Mouse (Mus musculus) ZHBTc4 (cell line): ENCODE data around the gene Wipf3.
A peak's percentile ranks its signal among the peaks of the same experiment; 100 is the strongest.

Source experiments
- DNase-seq: peaks from one replicate; pipeline ENCODE4 v3.0.0-alpha.2; 2011; ENCODE audit warnings: low read depth, low spot score

Gene Wipf3

DNA sequence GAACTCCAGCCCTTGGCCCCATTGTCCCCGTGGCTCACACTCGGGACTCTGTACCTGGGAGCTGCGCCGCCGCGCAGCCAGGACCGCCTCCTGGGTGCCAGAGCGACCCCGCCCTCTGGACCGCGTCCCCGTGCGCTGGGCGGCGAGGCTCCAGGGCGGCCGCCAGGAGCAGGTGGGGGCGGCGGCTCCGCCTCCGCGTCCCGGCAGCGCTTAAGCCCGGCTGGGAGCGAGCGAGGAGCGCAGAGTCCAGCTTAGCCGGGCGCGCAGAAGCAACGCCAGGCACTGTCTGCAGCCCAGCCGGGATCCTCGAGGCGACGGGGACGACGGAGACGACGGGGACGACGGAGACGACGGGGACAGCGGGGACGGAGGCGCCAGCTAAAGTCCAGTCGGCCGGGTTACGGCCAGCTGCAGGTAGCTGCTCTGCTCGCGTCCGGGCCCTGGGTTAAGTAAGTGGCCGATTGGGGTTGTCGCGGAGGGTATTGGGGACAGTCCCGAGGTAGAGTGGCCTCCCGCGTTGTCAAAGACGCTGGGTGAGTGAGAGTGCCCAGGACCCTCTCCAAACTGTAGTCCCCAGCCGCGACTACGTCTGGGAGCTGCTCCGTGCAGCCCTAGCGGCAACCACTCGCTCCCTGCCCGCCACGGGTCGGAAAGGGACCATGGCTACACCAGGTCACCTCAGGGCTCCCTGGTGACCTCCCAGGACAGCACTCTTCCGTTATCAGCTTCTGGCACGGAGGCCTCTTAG, at the start of gene Wipf3:
Gene Wipf3, plus strand, starts transcription at position 157 of the 748 bp plus-strand sequence.
- DNase-seq = peak; percentile 77

DNA sequence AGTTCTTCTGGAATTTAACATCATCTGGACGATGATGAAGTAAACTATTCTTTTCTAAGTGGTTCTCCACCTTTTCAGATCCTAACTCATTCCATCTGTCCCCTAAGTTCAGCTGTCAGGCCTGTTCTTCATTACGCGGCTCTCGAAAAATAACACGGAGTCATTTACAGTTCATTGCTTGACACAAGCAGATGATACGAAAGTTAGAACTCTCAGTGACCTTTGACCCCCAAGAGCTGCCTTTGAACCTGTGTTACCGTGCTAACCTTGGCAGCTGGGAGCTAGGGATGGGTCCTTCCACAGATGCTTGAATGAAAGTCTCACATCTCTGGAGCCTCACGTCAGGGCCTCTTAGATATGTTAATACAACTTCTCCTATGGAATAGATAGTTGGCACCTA, 46.8 kb upstream of the Wipf3 start:
- no peak for DNase-seq

DNA sequence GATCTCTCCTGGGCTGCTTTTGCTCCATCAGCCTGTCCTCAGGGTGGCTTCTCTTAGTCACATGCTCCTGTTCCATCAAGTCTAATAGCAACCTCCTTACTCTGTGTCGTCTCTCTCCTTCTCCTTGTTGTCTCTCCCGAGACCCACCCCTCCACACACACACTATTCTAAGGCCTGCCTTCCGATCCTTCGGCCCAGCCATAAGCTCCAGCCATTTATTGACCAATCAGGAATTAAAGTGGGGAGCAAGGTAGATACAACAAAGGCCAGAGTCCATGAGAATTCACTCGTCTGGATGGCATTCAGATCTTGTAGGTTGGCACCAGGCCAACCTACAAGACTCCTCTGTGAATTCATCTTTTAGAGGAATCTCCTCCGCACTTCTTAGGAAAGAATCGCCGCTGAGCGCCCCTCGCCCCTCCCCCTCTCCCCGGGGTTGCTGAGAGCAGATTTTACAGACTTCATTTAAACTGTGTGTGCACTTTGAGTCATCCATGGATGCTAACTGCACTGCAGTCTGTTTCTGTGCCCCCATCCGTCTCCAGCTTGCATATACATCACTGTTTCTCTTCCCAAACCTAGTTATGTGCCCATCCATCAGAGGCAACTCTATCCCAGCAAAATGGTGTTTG, 45.4 kb upstream of the Wipf3 start:
- DNase-seq = no peak

DNA sequence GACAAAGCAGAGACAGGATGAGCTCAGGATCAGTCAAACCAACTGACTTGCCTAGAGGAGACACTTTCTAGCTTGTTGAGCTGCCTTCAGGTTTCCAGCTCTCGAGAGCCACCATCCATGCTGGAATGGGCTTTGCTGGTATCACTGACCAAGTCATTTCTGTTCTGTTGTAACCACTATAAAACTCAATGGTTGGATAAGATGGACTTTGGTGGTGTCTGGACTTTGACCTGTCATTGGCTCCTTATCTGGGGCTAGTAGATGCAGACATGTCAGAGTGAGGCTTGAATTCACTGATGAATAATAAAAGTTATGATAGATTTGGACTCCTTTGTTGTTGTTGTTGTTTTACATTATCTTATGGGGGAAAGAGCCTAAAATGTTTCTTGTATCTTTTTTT, 44.6 kb upstream of the Wipf3 start:
- no peak for DNase-seq

DNA sequence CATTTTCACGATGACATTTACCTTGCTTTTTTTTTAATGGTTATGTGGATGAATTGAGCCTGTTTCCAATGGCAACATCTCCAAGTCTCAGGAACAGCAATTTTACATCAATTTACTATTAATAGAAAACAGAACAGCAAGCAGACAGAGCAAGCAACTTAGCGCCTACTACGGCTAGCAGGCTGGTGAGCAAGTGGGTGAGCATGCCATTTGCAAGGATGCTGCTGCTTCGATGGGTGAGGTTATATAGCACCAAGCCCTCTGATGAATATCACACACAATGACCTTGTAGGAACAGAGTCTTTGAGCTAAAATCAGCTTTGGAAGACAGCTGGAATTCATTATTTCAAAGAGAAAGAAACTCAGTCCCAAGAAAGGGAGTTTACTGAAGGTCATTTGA, 43.0 kb upstream of the Wipf3 start:
- no peak for DNase-seq

DNA sequence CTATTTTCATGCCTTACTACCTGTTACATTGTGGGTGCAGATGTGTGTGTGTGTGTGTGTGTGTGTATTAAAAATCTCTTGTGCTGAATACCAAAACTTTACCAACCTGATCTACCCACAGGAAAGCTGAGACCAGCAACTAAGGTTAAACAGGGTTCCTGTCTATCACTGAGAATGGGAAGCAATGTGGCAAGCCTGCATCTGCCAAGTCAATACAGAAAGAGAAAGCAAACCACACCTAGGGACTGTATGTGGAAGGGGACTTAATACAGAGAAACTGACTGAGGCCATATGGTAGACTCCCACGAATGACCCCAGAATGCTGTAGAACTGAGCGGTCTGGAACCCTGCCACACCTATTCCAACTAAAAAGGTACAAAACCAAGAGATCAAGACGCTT, 42.4 kb upstream of the Wipf3 start:
- no peak for DNase-seq

DNA sequence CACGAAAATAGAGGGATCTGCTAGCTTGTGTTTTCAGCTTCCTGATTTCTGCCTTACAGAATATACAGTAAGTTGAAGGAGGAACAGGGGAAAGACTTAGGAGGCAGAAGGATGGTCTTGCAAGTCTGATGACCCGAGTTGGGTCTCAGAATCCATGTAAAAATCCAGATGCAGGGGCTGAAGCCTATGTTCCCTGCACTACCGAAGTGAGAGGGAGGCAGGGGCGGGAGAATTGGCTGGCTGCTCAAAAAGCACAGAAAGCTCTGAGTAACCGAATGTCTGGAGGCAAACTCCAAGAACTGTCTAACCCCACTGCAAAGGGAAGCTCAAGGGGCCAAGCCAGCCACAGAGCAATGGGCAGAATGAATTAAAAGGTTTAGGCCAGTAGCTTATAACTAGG, 41.7 kb upstream of the Wipf3 start:
- DNase-seq = no peak

DNA sequence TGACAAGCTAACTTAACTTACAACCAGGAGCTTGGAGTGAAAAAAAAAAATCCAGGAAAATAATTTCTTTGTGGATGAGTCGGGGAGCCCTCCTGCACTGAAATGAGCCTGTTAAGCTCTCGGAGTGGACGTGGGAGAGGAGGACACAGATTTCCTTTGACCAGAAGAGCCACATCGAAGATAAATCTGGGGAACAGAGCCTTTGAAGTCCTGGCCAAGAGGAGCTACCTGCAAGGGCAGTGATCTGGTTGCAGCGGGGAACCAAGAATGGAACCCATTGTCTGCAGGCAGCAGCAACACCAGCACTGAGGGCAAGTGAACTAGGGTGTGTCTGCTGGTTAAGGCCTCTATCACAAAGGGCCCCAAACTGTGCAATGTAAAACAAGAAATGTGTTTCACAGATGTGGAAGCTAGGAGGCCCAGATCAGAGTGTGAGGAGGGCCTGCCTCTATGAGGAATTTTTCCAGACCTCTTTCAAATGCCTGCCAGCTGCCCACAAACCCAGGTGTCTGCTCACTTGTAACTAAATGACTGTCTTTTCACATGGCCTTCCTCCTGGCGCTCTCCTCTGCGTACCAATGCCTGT, 40.6 kb upstream of the Wipf3 start:
- peak; percentile 52 for DNase-seq

DNA sequence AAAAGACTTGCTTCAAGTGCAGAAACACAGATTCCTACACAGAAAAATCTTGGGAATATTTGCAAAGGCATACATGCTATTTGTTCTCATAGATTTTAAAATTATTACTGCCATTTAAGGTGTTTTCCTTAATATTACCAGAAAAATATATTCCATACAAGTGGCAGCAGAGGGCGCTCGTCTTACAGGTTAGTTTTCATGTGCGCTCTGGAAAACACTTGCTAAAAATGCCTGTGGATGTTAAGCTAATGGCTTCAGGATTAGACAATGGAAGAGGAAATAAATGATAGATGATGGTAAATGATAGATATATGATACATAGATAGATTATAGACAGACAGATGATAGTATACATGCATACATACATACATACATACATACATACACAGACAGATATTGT, 37.6 kb upstream of the Wipf3 start:
- peak; percentile 65 for DNase-seq

DNA sequence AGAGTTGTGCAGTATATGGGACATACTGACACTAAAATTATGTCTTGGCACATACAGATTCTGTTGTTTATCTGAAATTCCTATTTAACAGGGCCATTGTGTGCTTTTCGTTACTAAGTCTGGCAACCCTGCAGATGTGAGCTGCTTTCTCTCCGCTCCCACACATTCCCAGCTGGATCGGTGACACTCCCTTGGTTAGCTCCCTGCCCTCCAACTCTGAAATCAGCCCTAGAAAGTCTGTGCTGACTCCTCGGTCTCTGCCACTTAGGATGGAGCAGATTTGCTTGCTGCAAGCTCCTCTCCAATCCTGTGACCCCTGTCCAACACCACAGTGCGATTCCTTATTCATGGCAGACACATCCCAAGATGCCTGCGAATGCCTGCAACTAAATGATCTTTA, 35.5 kb upstream of the Wipf3 start:
- DNase-seq = no peak

DNA sequence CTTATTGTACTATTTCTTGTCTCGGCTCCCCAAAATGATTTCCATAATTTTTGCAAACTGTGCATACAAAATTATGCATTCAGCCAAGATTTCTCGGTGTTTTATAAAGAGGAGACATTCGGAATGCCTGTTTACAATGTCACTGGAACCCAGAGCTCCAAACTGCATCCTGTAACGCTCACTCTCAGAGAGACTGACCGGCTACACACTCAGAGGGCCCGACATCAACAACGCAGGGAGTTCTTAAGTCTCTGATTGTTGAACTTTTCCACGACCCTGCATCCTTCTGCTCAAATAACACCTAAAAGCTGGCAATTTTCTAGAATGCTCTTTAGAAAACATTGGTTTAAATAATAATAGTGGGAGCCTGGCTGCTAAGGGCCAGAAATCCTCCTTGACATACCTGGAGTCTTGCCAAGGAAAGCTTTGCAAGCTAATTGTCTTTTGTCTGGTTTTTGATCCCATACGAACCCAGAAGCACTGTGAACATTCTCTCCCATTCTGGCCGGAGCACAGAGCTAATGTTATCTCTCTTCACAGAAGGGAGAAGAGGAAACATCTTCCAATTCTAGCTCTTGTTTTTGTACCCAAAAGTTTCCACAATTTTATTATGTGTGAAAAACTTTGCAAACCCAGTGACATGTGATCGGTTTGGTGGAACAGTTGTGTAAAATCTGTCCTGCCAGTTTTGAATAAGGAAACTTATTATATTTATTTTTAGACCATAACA, 30.0 kb upstream of the Wipf3 start:
- DNase-seq = no peak

DNA sequence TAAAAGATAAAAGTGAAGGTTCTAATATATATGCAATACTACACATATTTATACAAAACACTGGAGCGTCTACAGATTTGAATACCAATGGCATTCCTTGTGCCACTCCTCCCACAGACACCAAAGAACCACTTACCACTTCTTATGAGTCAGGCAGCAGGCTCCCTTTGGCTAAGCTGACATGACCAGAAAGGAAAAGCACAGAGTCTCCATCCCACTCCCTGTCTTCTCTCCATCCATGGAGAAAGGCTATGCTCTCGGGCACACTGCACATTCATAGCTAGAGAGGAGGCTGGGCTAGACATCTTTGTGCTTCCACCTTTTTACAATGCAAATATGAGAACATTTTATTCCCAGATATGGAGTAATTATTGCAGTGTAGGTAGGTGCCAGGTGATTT, 27.9 kb upstream of the Wipf3 start:
- DNase-seq = no peak

DNA sequence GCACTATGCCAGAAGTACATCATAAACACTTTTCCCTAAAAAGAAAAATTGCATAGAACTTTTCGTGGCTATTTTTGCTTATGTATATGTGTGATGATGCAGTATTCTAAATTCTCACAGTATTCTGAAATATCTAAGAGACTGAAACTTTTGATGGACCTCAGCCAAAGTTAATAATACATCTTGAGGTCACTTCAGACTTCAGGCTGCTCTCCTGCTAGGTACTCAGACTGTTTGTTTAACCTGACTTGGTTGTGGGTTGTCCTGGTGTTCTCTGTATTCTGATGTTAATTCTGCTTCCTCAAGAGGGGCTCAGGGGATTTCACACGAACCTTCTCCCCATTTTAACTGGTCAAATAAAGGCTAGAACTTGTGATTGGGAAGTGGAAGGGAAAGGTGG, 24.5 kb upstream of the Wipf3 start:
- no peak for DNase-seq

DNA sequence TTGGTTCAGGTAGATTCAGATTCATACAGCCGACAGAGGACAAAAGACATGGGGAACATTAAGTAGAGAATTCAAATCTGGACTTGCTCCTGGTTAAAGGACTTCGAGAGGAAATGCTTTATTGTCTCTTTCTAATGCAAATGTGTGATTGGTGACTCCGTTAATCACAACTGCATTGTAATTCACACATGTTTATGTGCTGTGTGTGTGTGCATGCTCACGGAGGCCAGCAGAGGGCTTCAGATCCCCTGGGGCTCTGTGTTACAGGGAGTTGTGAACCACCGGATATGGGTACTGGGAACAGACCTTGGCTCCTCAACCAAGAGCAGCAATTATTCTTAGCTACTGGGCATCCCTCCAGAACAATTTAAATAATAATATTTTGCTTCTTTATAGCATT, 23.3 kb upstream of the Wipf3 start:
- peak; percentile 73 for DNase-seq

DNA sequence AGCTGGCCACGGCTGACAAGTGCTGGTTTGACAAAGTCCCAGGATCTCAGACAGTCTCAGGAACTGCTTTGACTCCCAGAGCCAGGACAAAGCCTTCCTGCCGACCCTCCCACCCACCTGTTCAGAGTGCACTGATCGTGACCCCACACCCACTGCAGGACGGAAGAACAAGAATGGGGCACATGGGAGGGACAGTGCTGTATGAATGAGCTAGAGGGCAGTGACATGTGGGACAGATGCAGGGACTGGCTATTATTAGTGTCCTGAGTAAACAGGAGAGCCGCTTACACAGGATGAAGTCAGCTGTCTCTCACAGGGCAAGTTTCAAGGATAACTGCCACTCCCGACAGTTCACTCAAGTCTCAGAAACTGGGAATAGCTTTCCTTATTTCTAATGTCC, 20.1 kb upstream of the Wipf3 start:
- DNase-seq = no peak

DNA sequence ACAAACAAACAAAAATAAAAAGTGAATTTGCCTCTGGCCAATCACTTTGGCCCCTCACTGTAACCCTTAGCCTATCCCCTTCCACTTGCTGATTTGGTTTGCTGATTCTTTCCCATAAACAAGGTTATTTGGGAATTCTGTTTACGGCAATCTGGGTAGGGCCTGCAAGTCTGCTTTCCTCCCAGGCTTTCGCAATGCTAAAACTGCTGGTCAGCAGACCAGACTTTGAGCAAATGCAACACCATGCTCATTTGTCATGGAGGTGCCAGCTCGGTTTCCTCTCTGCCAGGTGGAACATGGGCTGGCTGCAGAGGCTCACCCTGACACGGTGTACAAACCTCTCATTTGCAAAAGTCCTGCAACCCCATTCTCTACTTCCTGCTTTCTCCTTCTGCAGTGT, 19.0 kb upstream of the Wipf3 start:
- no peak for DNase-seq

DNA sequence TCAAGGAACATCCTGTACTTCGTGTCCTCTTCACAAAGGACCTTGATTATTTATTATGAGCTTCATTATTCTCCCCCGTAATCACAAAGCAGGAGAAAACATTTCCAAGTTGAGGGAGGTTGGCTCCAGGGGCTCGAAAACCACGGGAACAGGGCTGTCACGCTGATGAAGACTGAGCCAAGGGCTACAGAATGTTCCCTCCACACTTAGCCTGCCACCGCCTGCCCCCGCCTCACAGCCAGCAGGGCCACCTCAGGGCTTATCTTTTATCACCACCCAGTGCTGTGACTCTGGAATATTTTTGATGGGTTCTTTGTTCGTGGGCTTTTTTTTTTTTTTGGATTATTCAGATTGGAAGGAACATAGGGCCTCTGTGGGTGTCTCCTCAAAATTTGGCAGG, 17.8 kb upstream of the Wipf3 start:
- no peak for DNase-seq

DNA sequence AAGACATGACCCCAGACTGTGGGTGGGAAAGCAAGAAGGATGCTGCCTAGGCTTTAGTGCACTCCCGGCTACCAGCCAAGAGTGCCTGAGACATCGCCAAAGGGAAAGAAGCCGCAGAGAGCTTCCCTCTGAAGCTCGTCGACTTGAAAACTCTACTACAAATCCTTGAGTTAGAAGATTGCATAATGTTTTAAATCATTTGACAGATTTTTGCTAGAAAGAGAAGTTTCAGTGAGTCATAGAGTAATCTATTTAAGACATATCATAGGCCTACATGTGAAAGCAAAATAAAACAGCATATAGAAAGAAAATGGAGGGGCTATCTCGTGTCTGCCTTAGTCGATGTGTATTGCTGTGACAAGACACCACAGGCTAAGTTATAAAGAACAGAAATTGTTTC, 16.5 kb upstream of the Wipf3 start:
- DNase-seq = no peak

DNA sequence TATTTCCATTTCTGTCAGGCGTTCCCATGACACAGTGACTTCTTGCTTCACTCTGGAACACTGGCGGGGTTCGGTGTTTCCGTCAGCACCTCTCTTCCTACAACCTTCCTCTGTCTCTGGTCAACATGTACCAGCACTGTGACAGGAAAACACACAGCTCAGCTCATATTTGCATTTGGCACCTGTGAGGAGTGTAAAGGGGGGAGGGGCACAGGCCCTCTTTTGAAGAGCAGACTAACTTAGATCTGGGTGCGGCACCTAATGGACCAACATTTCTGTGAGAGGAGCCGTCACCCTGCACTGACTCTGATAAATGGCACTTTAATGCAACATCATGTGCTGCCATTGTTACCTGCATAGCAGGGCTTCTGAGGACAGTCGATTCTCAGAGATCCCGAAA, 4.2 kb upstream of the Wipf3 start:
- peak; percentile 7 for DNase-seq

DNA sequence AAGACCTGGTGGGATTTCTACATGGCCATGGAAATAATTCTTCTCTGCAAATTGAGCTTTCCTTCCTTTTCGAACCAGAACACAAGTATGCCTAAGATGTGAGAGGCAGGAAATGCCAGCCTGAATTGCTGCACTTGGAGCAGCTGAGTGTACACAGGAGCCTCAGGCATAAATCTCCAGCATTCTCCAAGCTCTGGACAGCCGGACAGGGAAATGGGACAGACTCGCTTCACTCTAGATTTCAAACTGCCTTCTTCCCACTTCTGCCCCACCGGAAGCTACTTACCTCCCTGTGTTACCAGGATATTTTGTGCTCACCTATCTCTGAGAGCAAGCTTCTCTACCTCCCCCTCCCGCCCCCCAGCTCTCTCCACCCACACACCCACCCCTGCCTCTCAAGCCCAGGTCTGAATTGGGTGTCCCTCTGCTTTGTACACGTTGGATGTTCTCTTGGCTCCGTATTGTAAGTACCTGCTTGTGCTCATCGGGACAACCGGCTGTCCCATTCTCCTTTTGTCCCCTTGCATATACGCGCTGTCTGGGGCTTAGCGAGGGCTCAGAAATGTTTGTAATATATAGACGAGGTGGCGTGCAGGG, 455 bp upstream of the Wipf3 start:
- no peak for DNase-seq

DNA sequence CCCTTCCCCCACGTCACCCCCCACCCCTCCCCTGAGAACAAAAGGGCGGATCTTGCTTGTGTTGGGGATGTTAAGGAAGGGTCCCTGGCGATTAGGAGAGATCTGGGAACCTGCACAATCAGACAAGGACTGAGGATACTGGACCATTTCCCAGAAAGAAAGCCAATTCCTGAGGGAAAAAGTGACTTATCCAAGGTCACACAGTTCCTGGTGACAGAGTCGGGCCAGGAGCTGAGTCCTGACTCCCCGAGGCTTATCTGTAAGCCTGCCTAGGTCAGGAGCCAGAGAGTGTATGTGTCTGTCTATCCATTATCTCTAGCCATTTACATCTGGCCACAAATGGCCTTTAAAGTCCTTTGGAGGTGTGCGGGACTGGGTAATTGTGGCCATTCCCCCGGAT, 818 bp downstream of the Wipf3 start:
- DNase-seq = no peak

DNA sequence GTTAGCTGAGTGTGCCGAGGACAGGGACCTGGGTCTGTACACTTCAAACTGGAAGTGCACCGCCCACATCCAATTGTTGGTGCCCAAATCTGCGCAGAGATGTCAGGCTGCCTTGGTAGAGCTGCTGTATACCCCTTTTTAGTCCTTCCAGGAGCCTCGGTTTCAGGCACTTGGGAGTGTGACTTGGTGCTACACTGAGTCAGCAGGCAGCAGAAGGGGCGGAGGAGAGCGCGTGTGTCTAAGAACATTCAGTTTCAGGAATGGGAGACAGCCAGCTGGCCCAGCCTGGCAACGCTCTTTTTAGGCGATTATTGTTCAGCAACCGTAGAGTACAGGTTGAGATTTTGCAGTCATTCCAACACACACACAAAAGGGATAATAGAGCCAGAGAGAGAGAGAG, 2.4 kb downstream of the Wipf3 start:
- no peak for DNase-seq
